22 mouse cellular contexts compared by ENCODE assay signal in genomic region chr10:39433893-39434292, GRCm38 (mm10).
"Had no signal": no experiment of that assay in that cellular context is flagged by ENCODE, and none has a peak within 500 bp of the region (broad histone marks: within the 10 kb centered on the region; RNA-seq: fewer than 3 reads in every experiment).

No protein-coding gene starts in this region.

- H3K9me3 ChIP-seq: heart, embryonic 13.5 days; heart, embryonic 15.5 days; hindbrain, embryonic 13.5 days; hindbrain, embryonic 15.5 days; intestine, embryonic 15.5 days; kidney, embryonic 15.5 days; limb, embryonic 10.5 days; limb, embryonic 12.5 days; liver, embryonic 12.5 days had no signal

- H3K27me3 ChIP-seq: heart, embryonic 13.5 days; heart, embryonic 15.5 days; hindbrain, embryonic 13.5 days; hindbrain, embryonic 15.5 days; intestine, embryonic 15.5 days; kidney, embryonic 15.5 days; limb, embryonic 12.5 days; liver, embryonic 12.5 days had no signal

- DNase-seq: gastrocnemius, postnatal 14 days; gastrocnemius, postnatal 36 days; heart, adult 2 months; heart, postnatal 14 days; heart, postnatal 36 days; kidney, adult 18-20 months; kidney, adult 8-10 months; kidney, postnatal 10 days; kidney, postnatal 25 days; kidney, postnatal 4 days; layer of hippocampus, adult 9-11 months; layer of hippocampus, postnatal 36 days had no signal

- H3K36me3 ChIP-seq: heart, embryonic 13.5 days; heart, embryonic 15.5 days; hindbrain, embryonic 13.5 days; hindbrain, embryonic 15.5 days; intestine, embryonic 15.5 days; kidney, embryonic 15.5 days; limb, embryonic 10.5 days; limb, embryonic 12.5 days; liver, embryonic 12.5 days had no signal

- ATAC-seq: hindbrain, postnatal 0 days; liver, embryonic 12.5 days had no signal

- H3K4me3 ChIP-seq: heart, adult 2 months; heart, embryonic 13.5 days; heart, embryonic 15.5 days; hindbrain, embryonic 13.5 days; hindbrain, embryonic 15.5 days; intestine, embryonic 15.5 days; kidney, embryonic 15.5 days; limb, embryonic 10.5 days; limb, embryonic 12.5 days; liver, embryonic 12.5 days had no signal
